Comparison of ENCODE assay signal across 22 mouse cellular contexts in genomic region chr6:134159672-134160071, GRCm38 (mm10).
DNase-seq lines count a peak whose midpoint lies in the region; ATAC-seq and TF ChIP-seq lines count a peak whose summit lies in the region.
"Had no signal": no experiment of that assay in that cellular context is flagged by ENCODE, and none has a peak within 500 bp of the region (broad histone marks: within the 10 kb centered on the region; RNA-seq: fewer than 3 reads in every experiment).

No protein-coding gene starts in this region.

- peaks cover 29% of the 10 kb centered on the region for H3K4me1 ChIP-seq in kidney, adult 2 months (ENCODE audit: control insufficient read depth, insufficient read depth, low read length)
- peaks cover 12% of the 10 kb centered on the region for H3K4me1 ChIP-seq in kidney, embryonic 16.5 days (ENCODE audit: insufficient read depth, low read length)
- H3K4me1 ChIP-seq in liver, embryonic 11.5 days (replicated peaks; ENCODE audit: control insufficient read depth, insufficient read depth, low read length): peaks cover 22% of the 10 kb centered on the region

- no peak for ATAC-seq in kidney, embryonic 16.5 days (ENCODE audit: low FRiP score, low TSS enrichment)
- ATAC-seq in megakaryocyte, adult 5-6 weeks (ENCODE audit: poor library complexity, severe bottlenecking): peak; percentile 79
- ATAC-seq in liver, embryonic 11.5 days (replicated peaks; ENCODE audit: low FRiP score): no peak
- ATAC-seq: forebrain, embryonic 15.5 days; hindbrain, embryonic 16.5 days; inflammation-experienced regulatory T-cells, adult 6 months had no signal

- TF ChIP-seq CTCF in kidney, adult 2 months (conservative IDR thresholded peaks at IDR 0.05; ENCODE audit: insufficient read depth, insufficient read length, low read depth, low read length): no peak

- DNase-seq in kidney, adult 2 months: peak; percentile 66
- DNase-seq in 3T3-L1 (ENCODE audit: low read depth, low spot score): peak; percentile 11
- peak; percentile 43 for DNase-seq in 416B (ENCODE audit: low read depth)
- DNase-seq in liver, embryonic 11.5 days (ENCODE audit: low spot score): no peak
- DNase-seq in thymus, postnatal 14 days: no peak
- DNase-seq: adrenal gland, adult 2 months; adrenal gland, postnatal 25 days; cerebellum, adult 8-10 months; cerebellum, postnatal 14 days; embryo, embryonic 11 days; gastrocnemius, postnatal 36 days; heart, adult 2 months; heart, postnatal 4 days had no signal

- no peaks in the 10 kb centered on the region; the same call in 1 of the 2 replicates for H3K36me3 ChIP-seq in kidney, adult 2 months (ENCODE audit: control insufficient read depth, insufficient read depth, low read length)
- H3K36me3 ChIP-seq in kidney, embryonic 16.5 days (ENCODE audit: insufficient read depth, low read length): 0 out of 2 replicates have a peak, but pooled peaks cover 5% of the 10 kb centered on the region
- H3K36me3 ChIP-seq in liver, embryonic 11.5 days (ENCODE audit: control insufficient read depth, insufficient read depth, low read length): no peaks in the 10 kb centered on the region
- H3K36me3 ChIP-seq: embryonic facial prominence, embryonic 15.5 days; forebrain, embryonic 15.5 days; hindbrain, embryonic 12.5 days had no signal

- H3K9me3 ChIP-seq in kidney, embryonic 16.5 days (ENCODE audit: low read length): no peaks in the 10 kb centered on the region
- H3K9me3 ChIP-seq in liver, embryonic 11.5 days (ENCODE audit: control insufficient read depth, low read length): no peaks in the 10 kb centered on the region
- H3K9me3 ChIP-seq: embryonic facial prominence, embryonic 15.5 days; forebrain, embryonic 15.5 days; heart, embryonic 13.5 days; hindbrain, embryonic 12.5 days had no signal

- 50% methylated on average over 4 of the region's 4 CpGs for WGBS in kidney, adult 2 months
- 74% methylated on average over 4 of the region's 4 CpGs for WGBS in kidney, embryonic 16.5 days
- 80% methylated on average over 4 of the region's 4 CpGs for WGBS in liver, embryonic 11.5 days

- H3K27me3 ChIP-seq in kidney, adult 2 months (replicated peaks; ENCODE audit: control insufficient read depth, insufficient read depth, low read length): no peaks in the 10 kb centered on the region
- H3K27me3 ChIP-seq in kidney, embryonic 16.5 days (ENCODE audit: insufficient read depth, low read length): no peaks in the 10 kb centered on the region
- H3K27me3 ChIP-seq in liver, embryonic 11.5 days (replicated peaks; ENCODE audit: control insufficient read depth, insufficient read depth, low read length): no peaks in the 10 kb centered on the region
- H3K27me3 ChIP-seq: CH12.LX; embryonic facial prominence, embryonic 15.5 days; forebrain, embryonic 15.5 days; heart, embryonic 13.5 days; hindbrain, embryonic 12.5 days had no signal

- peak overlapping the region; percentile 78 for H3K27ac ChIP-seq in kidney, adult 2 months (ENCODE audit: insufficient read depth, low read depth, low read length)
- H3K27ac ChIP-seq in kidney, embryonic 16.5 days (ENCODE audit: low read length): no peak overlapping the region
- H3K27ac ChIP-seq in liver, embryonic 11.5 days (ENCODE audit: low read depth, low read length): no peak overlapping the region
- H3K27ac ChIP-seq: embryonic facial prominence, embryonic 15.5 days; forebrain, embryonic 15.5 days; heart, adult 2 months; heart, embryonic 13.5 days; hindbrain, embryonic 12.5 days had no signal

- no peak overlapping the region for H3K9ac ChIP-seq in kidney, embryonic 16.5 days (replicated peaks; ENCODE audit: low read length)
- no peak overlapping the region for H3K9ac ChIP-seq in liver, embryonic 11.5 days (ENCODE audit: low read depth, low read length)
- H3K9ac ChIP-seq: embryonic facial prominence, embryonic 15.5 days; forebrain, embryonic 15.5 days; heart, embryonic 13.5 days; hindbrain, embryonic 12.5 days had no signal

- H3K4me3 ChIP-seq in kidney, adult 2 months (ENCODE audit: insufficient read depth, low read depth, low read length): no peak overlapping the region
- H3K4me3 ChIP-seq in kidney, embryonic 16.5 days (ENCODE audit: low read length): no peak overlapping the region
- H3K4me3 ChIP-seq in liver, embryonic 11.5 days (ENCODE audit: low read depth, low read length): no peak overlapping the region
- H3K4me3 ChIP-seq: embryonic facial prominence, embryonic 15.5 days; forebrain, embryonic 15.5 days; heart, adult 2 months; heart, embryonic 13.5 days; hindbrain, embryonic 12.5 days had no signal

- no peak for TF ChIP-seq POLR2A in kidney, adult 2 months (IDR thresholded peaks at IDR 0.05; ENCODE audit: low read depth, low read length)

- H3K4me2 ChIP-seq in kidney, embryonic 16.5 days (replicated peaks; ENCODE audit: low read depth, low read length): no peak overlapping the region
- no peak overlapping the region for H3K4me2 ChIP-seq in liver, embryonic 11.5 days
- H3K4me2 ChIP-seq: embryonic facial prominence, embryonic 15.5 days; forebrain, embryonic 15.5 days; heart, embryonic 13.5 days; hindbrain, embryonic 12.5 days had no signal

Comparison
In these comparisons a context has a peak if more than half of its experiments do, and no peak if none do; other contexts are left out.
1. DNase-seq: peak in kidney, adult 2 months (single experiment), 3T3-L1 (single experiment) and 416B (single experiment); none in liver, embryonic 11.5 days (single experiment) and thymus, postnatal 14 days (single experiment).